Mouse (Mus musculus) left cerebral cortex, adult 2 months (tissue): ENCODE data around the gene Tdrd7. TPM values are rescaled to one million over a fixed set of nuclear protein-coding genes. Genes with fewer than 3 reads are reported as not detected.

ENCODE experiments used
- DNase-seq, 2 experiments: peaks; one replicate each; pipeline ENCODE4 v3.0.0; 2021 to 2022; ENCODE audit warnings: low spot score in 2 of 2, mixed read lengths in 1 of 2; ENCODE audit errors: extremely low spot score in 1 of 2
- H3K27ac ChIP-seq: fragments of 200-600 bp; 2 replicates; pipeline ENCODE4 v1.8.1; 2022
- H3K4me3 ChIP-seq: fragments of 200-600 bp; 2 replicates; pipeline ENCODE4 v1.8.1; 2022
- CTCF ChIP-seq: fragments of 200-600 bp; IDR thresholded peaks from 2 replicates; pipeline ENCODE4 v1.8.1; 2022; ENCODE audit warnings: antibody characterized with exemption, mild to moderate bottlenecking, moderate library complexity
- intact Hi-C: fragments of 180-260 bp; cut with DNase I; formaldehyde crosslinking; loops from one replicate; pipeline ENCODE4 v1.15.1; 2025
- total RNA-seq, 2 experiments: library from RNA; stranded (reverse); gene quantifications; 2 replicates each; pipeline ENCODE4 v1.2.3; 2021

Gene Tdrd7
- total RNA-seq, 2 experiments from 2014 or later: 26.5 to 31.5 TPM

GRCm38 (mm10) chr4:46073736-46074135, 108.6 kb downstream of the Tdrd7 start:
- TF ChIP-seq CTCF: no peak
- no peak overlapping the region for H3K4me3 ChIP-seq
- DNase-seq: no peak
- H3K27ac ChIP-seq: peak overlapping the region; percentile 40; the same call in 1 of the 2 replicates
- intact Hi-C loops: no loop called here

- intact Hi-C loops: no loop called here
- no peak overlapping the region for H3K4me3 ChIP-seq
- no peak for TF ChIP-seq CTCF
- no peak overlapping the region for H3K27ac ChIP-seq
- DNase-seq: no peak
Observed at GRCm38 (mm10) chr4:46075664-46076063, 110.5 kb downstream of the Tdrd7 start.

- DNase-seq: no peak
- TF ChIP-seq CTCF: no peak
Observed at GRCm38 (mm10) chr4:46076892-46077291, 111.8 kb downstream of the Tdrd7 start.

DNA sequence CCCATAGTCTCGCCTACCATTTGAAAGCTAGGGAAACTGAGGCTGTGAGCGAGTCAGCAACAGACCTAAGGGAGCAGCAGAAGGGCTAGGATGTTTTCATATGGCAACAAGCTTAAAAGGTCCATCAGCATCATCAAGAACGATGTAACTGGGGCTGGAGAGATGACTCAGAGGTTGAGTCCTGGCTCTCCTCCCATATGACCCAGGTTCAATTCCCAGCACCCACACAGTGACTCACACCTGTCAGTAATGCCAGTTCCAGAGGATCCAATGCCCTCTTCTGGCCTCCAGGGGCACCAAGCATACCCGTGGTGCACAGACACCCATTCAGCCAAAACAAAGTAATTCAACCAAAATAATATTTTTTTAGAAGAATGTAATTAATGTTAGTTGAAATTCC, 115.1 kb downstream of the Tdrd7 start:
- H3K4me3 ChIP-seq: no peak overlapping the region
- DNase-seq: no peak
- intact Hi-C loops: no loop called here
- no peak overlapping the region for H3K27ac ChIP-seq
- TF ChIP-seq CTCF: no peak; the same call in 1 of the 2 replicates

More at GRCm38 (mm10) chr4:46076892-46077291, 111.8 kb downstream of the Tdrd7 start:
- H3K27ac ChIP-seq: no peak overlapping the region
- H3K4me3 ChIP-seq: no peak overlapping the region
- intact Hi-C loops: no loop called here

GRCm38 (mm10) chr4:46082555-46082954, 117.4 kb downstream of the Tdrd7 start:
- no peak for DNase-seq
- no peak overlapping the region for H3K4me3 ChIP-seq
- intact Hi-C loops: no loop called here
- TF ChIP-seq CTCF: no peak
- no peak overlapping the region for H3K27ac ChIP-seq

Other genes with a start within 250 kb of the Tdrd7 start
- gene Aldh1b1, start 166.3 kb upstream of the Tdrd7 start, total RNA-seq: 1 to 10 TPM; 4.9 to 5.2 TPM
- under 1 TPM; 0.18 to 0.89 TPM for gene Igfbpl1, start 138.4 kb upstream of the Tdrd7 start, total RNA-seq
- not detected for gene Stra6l, start 116.7 kb upstream of the Tdrd7 start, total RNA-seq
- gene Ccdc180, start 75.0 kb upstream of the Tdrd7 start, total RNA-seq: under 1 TPM in 1 of 2 experiments, not detected in 1; 0.09 TPM
- gene Tmod1, start 73.6 kb downstream of the Tdrd7 start, total RNA-seq: 10 to 100 TPM; 45.5 to 49.1 TPM
- gene Ncbp1, start 173.3 kb downstream of the Tdrd7 start, total RNA-seq: 10 to 100 TPM; 47.4 to 49.5 TPM
- 10 to 100 TPM; 17.8 to 18.6 TPM for gene Tstd2, start 173.4 kb downstream of the Tdrd7 start, total RNA-seq
- gene Xpa, start 231.0 kb downstream of the Tdrd7 start, total RNA-seq: 10 to 100 TPM; 11.9 to 13.5 TPM